Mouse (Mus musculus) forebrain, embryonic 13.5 days (tissue): ENCODE measurements around the gene Tfdp2. TPM values are rescaled to one million over a fixed set of nuclear protein-coding genes. Genes with fewer than 3 reads are reported as not detected.

Experiments used
- ATAC-seq: fragments of 200-750 bp; cut with Nextera tagmentation; 2 replicates; pipeline ENCODE4 v1.8.0; 2017
- H3K27ac ChIP-seq: fragments of 300-500 bp; sonication (generic); 2 replicates; pipeline ENCODE4 v1.5.1; 2015; ENCODE audit warnings: inconsistent platforms, mild to moderate bottlenecking, moderate library complexity
- H3K27me3 ChIP-seq: fragments of 300-500 bp; sonication (generic); 2 replicates; pipeline ENCODE4 v1.6.1; 2015; ENCODE audit warnings: mild to moderate bottlenecking, inconsistent platforms
- H3K36me3 ChIP-seq: fragments of 300-500 bp; sonication (generic); 2 replicates; pipeline ENCODE4 v1.6.1; 2015; ENCODE audit warnings: mild to moderate bottlenecking, inconsistent platforms; ENCODE audit not compliant: poor library complexity, severe bottlenecking
- H3K4me1 ChIP-seq: fragments of 300-500 bp; sonication (generic); 2 replicates; pipeline ENCODE4 v1.6.1; 2015; ENCODE audit warnings: inconsistent platforms
- H3K4me2 ChIP-seq: fragments of 300-500 bp; sonication (generic); 2 replicates; pipeline ENCODE4 v1.6.1; 2015; ENCODE audit warnings: inconsistent platforms, mild to moderate bottlenecking, moderate library complexity
- H3K4me3 ChIP-seq: fragments of 300-500 bp; sonication (generic); 2 replicates; pipeline ENCODE4 v1.5.1; 2015; ENCODE audit warnings: mild to moderate bottlenecking, inconsistent platforms
- H3K9ac ChIP-seq: fragments of 300-500 bp; sonication (generic); 2 replicates; pipeline ENCODE4 v1.6.1; 2015; ENCODE audit warnings: mild to moderate bottlenecking, inconsistent platforms
- H3K9me3 ChIP-seq: fragments of 300-500 bp; sonication (generic); replicated peaks from 2 replicates; pipeline ENCODE4 v1.6.1; 2016; ENCODE audit warnings: inconsistent platforms
- WGBS: fragments of 180-500 bp; shearing (Covaris S2); methylation state at CpG from one replicate; pipeline ENCODE4 v1.1.7; 2015; 5-methylcytosine and 5-hydroxymethylcytosine counted together
- polyA plus RNA-seq: library from polyadenylated mRNA; unstranded; fragments of >200 nt; fragmentation: Nextera tagmentation; extraction: Ambion mirVana; gene quantifications from 2 replicates; pipeline ENCODE4 v1.2.1, GENCODE M21; 2015

Gene Tfdp2
- polyA plus RNA-seq, 1 experiment from 2014 or later = 47.2 TPM

GRCm38 (mm10) chr9:96196636-96197181, 634 bp downstream of the Tfdp2 start:
- H3K4me3 ChIP-seq = peak overlapping the region; percentile 84
- no peak for ATAC-seq
- peak overlapping the region; percentile 98 for H3K4me2 ChIP-seq
- no peaks in the 10 kb centered on the region for H3K27me3 ChIP-seq
- H3K9ac ChIP-seq = peak overlapping the region; percentile 83
- H3K36me3 ChIP-seq = no peaks in the 10 kb centered on the region
- 0% methylated on average over 20 of the region's 20 CpGs for WGBS
- H3K4me1 ChIP-seq = peaks cover 19% of the 10 kb centered on the region
- H3K27ac ChIP-seq = peak overlapping the region; percentile 51
- H3K9me3 ChIP-seq = no peaks in the 10 kb centered on the region

- Histone ChIP-seq H3K27me3 (no peaks in the 10 kb centered on the region), H3K4me2 (peak overlapping the region; percentile 98), H3K36me3 (no peaks in the 10 kb centered on the region), H3K27ac (no peak overlapping the region), H3K4me3 (no peak overlapping the region), H3K9ac (no peak overlapping the region), H3K4me1 (peaks cover 19% of the 10 kb centered on the region), H3K9me3 (no peaks in the 10 kb centered on the region)
- ATAC-seq = no peak
- 81% methylated on average over 9 of the region's 9 CpGs for WGBS
Measured at GRCm38 (mm10) chr9:96197806-96198205, 1.7 kb downstream of the Tfdp2 start.

- 97% methylated on average over 3 of the region's 3 CpGs for WGBS
- no peaks in the 10 kb centered on the region; the same call in 1 of the 2 replicates for H3K36me3 ChIP-seq
- ATAC-seq = no peak
Measured at GRCm38 (mm10) chr9:96203663-96204062, 7.6 kb downstream of the Tfdp2 start.

GRCm38 (mm10) chr9:96207428-96207827, 11.4 kb downstream of the Tfdp2 start:
- ATAC-seq = no peak
- H3K27me3 ChIP-seq = no peaks in the 10 kb centered on the region
- H3K4me1 ChIP-seq = no peaks in the 10 kb centered on the region
- no peak overlapping the region for H3K27ac ChIP-seq
- no peak overlapping the region for H3K9ac ChIP-seq
- 97% methylated on average over 3 of the region's 3 CpGs for WGBS
- H3K4me2 ChIP-seq = no peak overlapping the region
- no peaks in the 10 kb centered on the region for H3K9me3 ChIP-seq
- no peaks in the 10 kb centered on the region; the same call in 1 of the 2 replicates for H3K36me3 ChIP-seq
- no peak overlapping the region for H3K4me3 ChIP-seq

More at GRCm38 (mm10) chr9:96203663-96204062, 7.6 kb downstream of the Tfdp2 start:
- Histone ChIP-seq H3K9me3 (no peaks in the 10 kb centered on the region), H3K9ac (no peak overlapping the region), H3K4me2 (no peak overlapping the region), H3K27me3 (no peaks in the 10 kb centered on the region), H3K27ac (no peak overlapping the region), H3K4me3 (no peak overlapping the region), H3K4me1 (no peaks in the 10 kb centered on the region)

GRCm38 (mm10) chr9:96213036-96213645, 17.1 kb downstream of the Tfdp2 start:
- Histone ChIP-seq H3K27ac (no peak overlapping the region; the same call in 1 of the 2 replicates), H3K4me3 (no peak overlapping the region), H3K4me2 (no peak overlapping the region), H3K36me3 (no peaks in the 10 kb centered on the region), H3K4me1 (no peaks in the 10 kb centered on the region), H3K9me3 (no peaks in the 10 kb centered on the region), H3K27me3 (no peaks in the 10 kb centered on the region), H3K9ac (no peak overlapping the region)
- ATAC-seq = no peak
- 90% methylated on average over 3 of the region's 3 CpGs for WGBS

GRCm38 (mm10) chr9:96214171-96214570, 18.1 kb downstream of the Tfdp2 start:
- WGBS = 88% methylated on average over 2 of the region's 2 CpGs
- H3K4me2 ChIP-seq = no peak overlapping the region

GRCm38 (mm10) chr9:96217299-96217698, 21.2 kb downstream of the Tfdp2 start:
- no peak overlapping the region for H3K9ac ChIP-seq
- 96% methylated on average over 1 of the region's 1 CpGs for WGBS
- peaks cover 3% of the 10 kb centered on the region; the same call in 1 of the 2 replicates for H3K4me1 ChIP-seq
- no peaks in the 10 kb centered on the region for H3K9me3 ChIP-seq
- no peaks in the 10 kb centered on the region for H3K27me3 ChIP-seq
- H3K4me2 ChIP-seq = no peak overlapping the region
- no peak for ATAC-seq
- no peak overlapping the region for H3K4me3 ChIP-seq
- H3K27ac ChIP-seq = no peak overlapping the region
- no peaks in the 10 kb centered on the region for H3K36me3 ChIP-seq

More at GRCm38 (mm10) chr9:96214171-96214570, 18.1 kb downstream of the Tfdp2 start:
- no peak for ATAC-seq
- H3K9ac ChIP-seq = no peak overlapping the region
- no peaks in the 10 kb centered on the region for H3K9me3 ChIP-seq
- no peaks in the 10 kb centered on the region for H3K27me3 ChIP-seq
- H3K36me3 ChIP-seq = no peaks in the 10 kb centered on the region
- no peak overlapping the region for H3K27ac ChIP-seq
- peaks cover 3% of the 10 kb centered on the region; the same call in 1 of the 2 replicates for H3K4me1 ChIP-seq
- no peak overlapping the region for H3K4me3 ChIP-seq

- H3K4me3 ChIP-seq = no peak overlapping the region
- peaks cover 3% of the 10 kb centered on the region; the same call in 1 of the 2 replicates for H3K4me1 ChIP-seq
- H3K27ac ChIP-seq = no peak overlapping the region
- no peaks in the 10 kb centered on the region for H3K27me3 ChIP-seq
- no peak for ATAC-seq
- H3K9me3 ChIP-seq = no peaks in the 10 kb centered on the region
- no peak overlapping the region for H3K4me2 ChIP-seq
- no peaks in the 10 kb centered on the region for H3K36me3 ChIP-seq
- H3K9ac ChIP-seq = no peak overlapping the region
Measured at GRCm38 (mm10) chr9:96217799-96218198, 21.7 kb downstream of the Tfdp2 start.

GRCm38 (mm10) chr9:96219114-96219669, 23.1 kb downstream of the Tfdp2 start:
- Histone ChIP-seq H3K9me3 (no peaks in the 10 kb centered on the region), H3K27me3 (no peaks in the 10 kb centered on the region), H3K9ac (no peak overlapping the region), H3K4me2 (no peak overlapping the region), H3K27ac (no peak overlapping the region), H3K4me1 (peaks cover 3% of the 10 kb centered on the region; the same call in 1 of the 2 replicates), H3K36me3 (no peaks in the 10 kb centered on the region), H3K4me3 (no peak overlapping the region)
- 61% methylated on average over 2 of the region's 2 CpGs for WGBS
- ATAC-seq = peak; percentile 80

GRCm38 (mm10) chr9:96220419-96220818, 24.3 kb downstream of the Tfdp2 start:
- Histone ChIP-seq H3K27ac (no peak overlapping the region), H3K9me3 (no peaks in the 10 kb centered on the region), H3K4me1 (peaks cover 3% of the 10 kb centered on the region; the same call in 1 of the 2 replicates), H3K27me3 (no peaks in the 10 kb centered on the region), H3K9ac (no peak overlapping the region), H3K4me3 (no peak overlapping the region), H3K36me3 (no peaks in the 10 kb centered on the region), H3K4me2 (no peak overlapping the region)
- no peak for ATAC-seq

- no peak for ATAC-seq
- Histone ChIP-seq H3K27ac (no peak overlapping the region), H3K4me3 (no peak overlapping the region), H3K9me3 (no peaks in the 10 kb centered on the region), H3K27me3 (no peaks in the 10 kb centered on the region), H3K36me3 (no peaks in the 10 kb centered on the region), H3K9ac (no peak overlapping the region), H3K4me2 (no peak overlapping the region), H3K4me1 (peaks cover 2% of the 10 kb centered on the region; the same call in 1 of the 2 replicates)
- WGBS = 97% methylated on average over 2 of the region's 2 CpGs
Measured at GRCm38 (mm10) chr9:96223302-96223701, 27.2 kb downstream of the Tfdp2 start.

- Histone ChIP-seq H3K36me3 (no peaks in the 10 kb centered on the region), H3K27ac (no peak overlapping the region), H3K27me3 (no peaks in the 10 kb centered on the region), H3K4me1 (no peaks in the 10 kb centered on the region), H3K9ac (no peak overlapping the region), H3K9me3 (no peaks in the 10 kb centered on the region), H3K4me3 (no peak overlapping the region), H3K4me2 (no peak overlapping the region)
- no peak for ATAC-seq
Measured at GRCm38 (mm10) chr9:96228285-96228684, 32.2 kb downstream of the Tfdp2 start.
